Mouse (Mus musculus) C2C12 (cell line): ENCODE results near the gene Kif18a.

Experiments used
- CTCF ChIP-seq: IDR thresholded peaks from one replicate; pipeline ENCODE4 v1.5.1; 2011; ENCODE audit not compliant: control insufficient read depth, insufficient read depth, insufficient read length
- MAX ChIP-seq: IDR thresholded peaks from one replicate; pipeline ENCODE4 v1.6.1; 2011; ENCODE audit warnings: mild to moderate bottlenecking, control low read depth

DNA sequence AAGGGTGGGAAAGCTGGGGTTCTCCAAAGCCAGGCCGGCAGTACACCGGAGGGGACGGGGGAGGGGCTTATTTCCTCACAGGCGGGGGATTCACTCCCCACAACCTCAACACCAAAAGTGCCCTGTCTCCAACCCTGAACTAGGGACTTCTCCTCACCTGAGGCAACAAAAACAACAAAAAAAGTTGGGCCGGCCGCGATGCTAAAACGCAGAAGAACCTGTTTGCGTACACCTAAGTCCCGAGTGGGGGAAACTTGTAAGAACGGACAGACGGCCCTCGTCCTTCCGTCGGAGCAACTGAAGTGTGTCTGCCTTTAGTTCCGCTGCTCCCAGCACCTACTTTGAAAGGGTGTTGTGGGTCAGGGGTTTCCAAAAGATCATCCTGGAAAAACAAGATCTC is 2.5 kb upstream of the Kif18a start:
- no peak for TF ChIP-seq CTCF
- TF ChIP-seq MAX: no peak
